Mouse (Mus musculus): Measurements from ENCODE around the gene Traf6. TPM values are rescaled to one million over a fixed set of nuclear protein-coding genes. Genes with fewer than 3 reads are reported as not detected.

The Traf6 gene
- total RNA-seq, 2 experiments from 2014 or later: 17.0 to 18.1 TPM

Other genes with a start within 250 kb of the Traf6 start
- gene Rag2, start 53.7 kb upstream of the Traf6 start, total RNA-seq (2021): under 1 TPM in 1 of 2 experiments, not detected in 1; 0.09 TPM
- gene Rag1, start 28.9 kb upstream of the Traf6 start, total RNA-seq (2021): under 1 TPM; 0.42 to 0.60 TPM
- gene B230118H07Rik, start 28.9 kb upstream of the Traf6 start, total RNA-seq (2021): 10 to 100 TPM; 37.1 to 46.2 TPM
- 1 to 10 TPM; 4.9 to 7.2 TPM for gene Prr5l, start 204.6 kb downstream of the Traf6 start, total RNA-seq (2021)
- gene Commd9, start 207.8 kb downstream of the Traf6 start, total RNA-seq (2021): 10 to 100 TPM; 33.8 to 36.2 TPM